Mouse (Mus musculus): ENCODE measurements around the gene Paqr4.
"Not testable (repeated sequence)": the region's sequence is repeated elsewhere in the genome, so short reads cannot be mapped to it uniquely, and the experiment has no call there.

Paqr4 gene

GRCm38 (mm10) chr17:23740598-23741021 is at the start of gene Paqr4:
Gene Paqr4, minus strand, starts transcription at chr17:23740867.
- DNase-seq, result peak in 1 of 2 experiments; percentile 43

- DNase-seq, result no peak
Observed at GRCm38 (mm10) chr17:23789749-23790268, 49.1 kb upstream of the Paqr4 start.

- DNase-seq, result no peak
Observed at GRCm38 (mm10) chr17:23788973-23789372, 48.3 kb upstream of the Paqr4 start.

GRCm38 (mm10) chr17:23786510-23786931 is 45.9 kb upstream of the Paqr4 start:
- DNase-seq, result peak; percentile 60 to 64

- peak; percentile 91 to 97 for DNase-seq
Observed at GRCm38 (mm10) chr17:23785561-23786471, 45.1 kb upstream of the Paqr4 start, which contains the start of gene Flywch2. Gene Flywch2, minus strand, starts transcription at chr17:23786081.

- DNase-seq, result no peak
Observed at GRCm38 (mm10) chr17:23783352-23783751, 42.7 kb upstream of the Paqr4 start.

GRCm38 (mm10) chr17:23778447-23778846 is 37.8 kb upstream of the Paqr4 start:
- DNase-seq, result no peak

- DNase-seq, result no peak
Observed at GRCm38 (mm10) chr17:23777141-23777540, 36.5 kb upstream of the Paqr4 start.

- no peak for DNase-seq
Observed at GRCm38 (mm10) chr17:23776216-23776615, 35.5 kb upstream of the Paqr4 start.

GRCm38 (mm10) chr17:23774090-23774489 is 33.4 kb upstream of the Paqr4 start:
- DNase-seq, result peak; percentile 83

- DNase-seq, result no peak
Observed at GRCm38 (mm10) chr17:23773676-23774075, 33.0 kb upstream of the Paqr4 start.

- DNase-seq, result not testable (repeated sequence)
Observed at GRCm38 (mm10) chr17:23772219-23772556, 31.5 kb upstream of the Paqr4 start.

- peak; percentile 99 for DNase-seq
Observed at GRCm38 (mm10) chr17:23771284-23772218, 30.9 kb upstream of the Paqr4 start, which contains the start of gene Flywch1. Gene Flywch1, minus strand, starts transcription at chr17:23771602.

GRCm38 (mm10) chr17:23770896-23771283 is 30.2 kb upstream of the Paqr4 start:
- no peak for DNase-seq

GRCm38 (mm10) chr17:23770493-23770892 is 29.8 kb upstream of the Paqr4 start:
- DNase-seq, result no peak

GRCm38 (mm10) chr17:23762976-23763375 is 22.3 kb upstream of the Paqr4 start:
- DNase-seq, result peak; percentile 66 to 67

GRCm38 (mm10) chr17:23761155-23761554 is 20.5 kb upstream of the Paqr4 start:
- no peak for DNase-seq

GRCm38 (mm10) chr17:23760231-23760630 is 19.6 kb upstream of the Paqr4 start:
- no peak for DNase-seq

GRCm38 (mm10) chr17:23758801-23759200 is 18.1 kb upstream of the Paqr4 start:
- DNase-seq, result peak; percentile 45 to 57

GRCm38 (mm10) chr17:23757581-23757980 is 16.9 kb upstream of the Paqr4 start:
- DNase-seq, result no peak

- DNase-seq, result no peak
Observed at GRCm38 (mm10) chr17:23755689-23756088, 15.0 kb upstream of the Paqr4 start.

- no peak for DNase-seq
Observed at GRCm38 (mm10) chr17:23749400-23750191, 8.9 kb upstream of the Paqr4 start.

Measured in cerebellum, adult 18-20 months (tissue).